Mouse (Mus musculus) adrenal gland, postnatal 14 days (tissue): ENCODE data around the gene C1qtnf5. TPM values are rescaled to one million over a fixed set of nuclear protein-coding genes. Genes with fewer than 3 reads are reported as not detected.

Experiments
- DNase-seq: peaks from one replicate; pipeline ENCODE4 v3.0.0; 2021; ENCODE audit warnings: mixed read lengths
- total RNA-seq: library from RNA; stranded (reverse); gene quantifications from 2 replicates; pipeline ENCODE4 v1.2.3, GENCODE M21; 2021

C1qtnf5 gene
- total RNA-seq, 1 experiment from 2014 or later: 14.9 TPM

DNA sequence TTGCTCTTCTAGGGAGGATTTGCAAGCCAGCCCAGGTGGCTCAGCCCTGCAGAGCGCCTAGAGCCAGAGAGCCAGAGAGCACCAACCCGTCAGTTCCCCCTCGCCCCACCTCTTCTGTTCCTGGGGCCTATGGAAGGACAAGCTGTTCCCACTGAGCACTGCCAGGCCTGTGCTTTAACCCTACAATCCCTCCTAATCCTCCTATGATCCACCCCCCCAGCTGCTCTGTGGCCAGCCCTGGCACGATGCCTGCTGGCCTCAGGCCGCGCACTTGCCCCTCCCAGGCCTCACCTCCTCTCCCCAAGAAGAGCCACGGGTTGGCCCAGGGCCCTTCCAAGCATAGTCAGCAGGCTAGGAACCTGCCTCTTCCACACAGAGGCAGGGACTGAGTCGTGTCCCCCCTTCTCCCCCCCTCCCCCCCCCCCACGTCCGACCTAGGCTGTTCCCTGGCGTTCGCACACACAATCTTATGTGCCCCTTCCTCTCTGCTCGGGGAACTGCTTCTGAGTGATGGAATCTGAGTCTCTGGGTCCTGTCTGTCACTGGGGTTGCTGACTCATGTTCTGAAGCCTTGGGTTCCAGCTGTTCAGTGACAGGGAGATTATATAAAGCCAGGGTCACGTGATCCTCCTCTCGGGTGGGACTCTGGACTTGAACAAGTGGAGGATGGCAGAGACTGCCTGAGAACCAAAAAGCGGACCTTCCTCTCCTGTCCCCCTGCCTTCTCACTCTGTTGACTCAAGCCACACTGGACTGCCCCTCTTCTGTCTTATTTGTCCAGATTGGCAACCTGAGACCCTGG lies 27.9 kb upstream of the C1qtnf5 start:
- peak; percentile 92 for DNase-seq

DNA sequence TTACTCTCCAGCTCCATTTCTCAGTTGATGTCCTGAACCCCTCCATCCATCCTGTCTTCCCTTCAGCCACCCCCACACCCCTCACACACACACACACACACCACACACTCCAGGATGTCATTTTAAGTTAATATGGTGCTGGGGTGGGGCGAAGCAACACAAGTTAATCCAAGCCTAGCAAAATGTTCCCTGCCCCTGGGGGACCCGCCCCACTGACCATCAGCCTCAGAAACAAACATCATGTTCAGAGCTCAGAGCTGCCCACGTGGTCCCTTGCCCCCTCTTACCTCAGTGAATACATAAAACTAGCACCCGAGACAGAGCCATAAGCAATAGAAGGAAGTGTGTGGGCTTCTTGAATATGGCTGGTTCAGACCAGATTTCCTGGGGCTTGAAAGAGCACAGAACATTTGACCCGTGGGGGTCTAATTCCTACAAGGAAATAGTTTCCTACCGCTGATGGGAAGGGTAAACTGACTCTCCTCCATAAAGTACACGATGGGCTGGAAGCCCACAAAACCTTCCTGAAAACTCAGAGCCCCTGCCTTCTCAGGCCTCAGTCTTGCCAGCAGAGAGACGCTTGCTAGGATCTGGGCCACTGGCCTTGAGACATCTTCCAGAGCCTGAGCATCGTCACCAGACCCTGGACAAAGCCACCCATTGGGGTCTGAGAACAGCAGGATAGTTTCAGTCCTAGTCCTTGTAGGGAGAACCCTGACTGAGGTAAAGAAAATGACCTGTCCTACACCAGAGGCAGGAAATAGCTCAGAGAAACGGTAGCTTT lies 26.9 kb upstream of the C1qtnf5 start:
- DNase-seq: no peak

DNA sequence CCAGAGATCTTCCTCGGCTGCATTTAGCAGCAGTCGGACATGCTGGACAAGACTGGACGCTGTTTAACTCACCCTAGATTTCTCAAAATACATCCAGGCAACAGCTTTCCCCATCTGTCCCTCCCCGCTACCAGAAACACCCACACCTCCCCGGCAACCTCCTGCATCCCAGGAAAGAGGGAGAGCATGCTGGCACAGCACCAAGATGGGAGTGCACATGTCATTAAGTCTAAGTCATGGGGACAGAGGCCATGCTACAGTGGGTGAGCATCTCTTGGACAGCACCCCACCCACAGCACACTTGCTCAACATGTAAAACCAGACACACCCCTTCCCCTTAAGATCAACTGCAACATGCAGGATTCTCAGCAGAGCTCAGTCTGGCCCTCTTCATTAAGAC lies 26.1 kb upstream of the C1qtnf5 start:
- DNase-seq: no peak

DNA sequence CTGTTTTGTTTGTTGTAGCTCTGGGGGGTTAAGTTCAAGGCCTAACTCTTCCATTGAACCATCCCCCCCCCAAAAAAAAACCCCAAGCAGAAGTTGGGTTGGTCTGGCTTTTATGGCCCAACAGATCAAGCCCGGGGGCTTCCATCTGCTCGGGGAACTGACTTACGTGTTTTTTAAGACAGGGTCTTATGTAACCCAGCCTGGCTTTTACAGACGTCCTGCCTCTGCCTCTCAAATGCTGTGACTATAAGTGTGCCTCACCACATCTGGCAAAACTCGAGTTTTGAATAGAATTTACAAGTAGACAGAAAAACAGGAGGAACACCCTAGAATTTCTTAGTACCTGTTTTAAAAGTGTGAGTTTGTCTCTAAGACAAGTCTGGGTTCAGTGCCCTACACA lies 25.5 kb upstream of the C1qtnf5 start:
- no peak for DNase-seq

DNA sequence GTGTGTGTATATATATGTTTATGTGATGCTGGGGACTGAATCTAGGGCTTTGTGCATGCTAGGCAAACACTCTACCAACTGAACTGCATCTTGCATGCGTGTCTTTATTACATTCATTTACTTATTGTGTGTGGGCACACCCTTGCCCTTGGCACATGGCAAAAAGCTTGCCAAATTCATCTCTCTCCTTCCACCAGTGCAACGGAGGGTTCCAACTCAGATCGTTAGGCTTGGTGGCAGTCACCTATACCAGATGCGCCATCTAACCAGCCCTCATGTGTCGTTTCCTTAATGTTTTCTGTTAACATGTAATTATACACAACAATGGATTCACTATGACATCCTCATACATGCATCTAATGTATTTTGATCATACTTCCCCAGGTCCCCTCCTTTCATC lies 24.8 kb upstream of the C1qtnf5 start:
- no peak for DNase-seq

DNA sequence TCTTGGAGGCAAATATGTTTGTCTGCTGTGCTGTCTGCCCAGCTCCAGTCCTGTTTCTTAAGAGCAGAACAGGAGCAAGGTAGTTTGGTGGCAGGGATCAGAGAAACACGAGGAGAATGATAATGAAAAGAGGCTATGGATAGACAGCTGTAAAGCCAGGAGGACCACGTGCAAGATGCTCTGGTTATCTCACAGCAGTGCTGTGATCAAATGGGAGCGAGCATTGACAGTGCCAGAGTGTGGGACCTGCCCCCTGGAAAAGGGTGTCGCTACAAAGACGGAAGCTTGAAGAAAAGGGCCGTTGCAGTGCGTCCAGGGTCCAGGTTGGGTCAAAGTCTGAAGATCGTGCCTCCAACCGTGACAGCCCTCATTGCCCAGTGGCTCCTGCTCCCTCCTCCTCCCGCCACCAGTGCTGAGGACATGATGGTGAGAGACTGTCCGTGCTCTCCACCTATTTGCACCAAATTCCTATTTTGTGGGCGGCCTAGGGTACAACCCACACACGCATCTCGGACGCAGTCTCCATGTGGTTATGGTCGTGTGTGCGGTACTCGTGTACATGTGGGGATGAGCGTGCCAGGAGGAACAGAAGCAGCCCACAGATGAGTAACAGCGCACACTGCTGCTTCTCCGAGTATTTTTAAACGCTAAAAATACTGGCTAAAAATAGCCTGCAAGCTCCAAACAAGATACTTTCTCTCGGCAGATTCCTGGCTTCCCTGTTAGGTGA lies 23.5 kb upstream of the C1qtnf5 start:
- no peak for DNase-seq

DNA sequence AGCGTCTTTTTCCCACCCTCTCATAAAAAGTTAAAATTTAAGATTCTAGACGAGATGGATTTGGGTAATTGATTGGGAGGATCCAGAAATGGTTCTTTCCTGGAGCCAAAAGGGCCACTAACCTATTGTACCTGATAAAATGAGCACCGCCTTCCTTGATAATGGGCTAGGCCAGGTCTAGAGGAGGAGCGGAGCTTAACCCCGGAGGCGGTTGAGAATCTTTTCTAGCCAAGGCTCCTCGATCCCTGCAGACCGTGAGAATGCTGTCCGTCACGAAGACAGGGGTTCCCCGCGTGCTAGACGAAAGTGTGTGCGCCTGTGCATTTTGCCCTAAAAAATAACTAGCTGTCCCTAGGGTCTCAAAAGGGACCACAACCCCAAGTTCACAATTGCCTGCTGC lies 22.8 kb upstream of the C1qtnf5 start:
- no peak for DNase-seq

DNA sequence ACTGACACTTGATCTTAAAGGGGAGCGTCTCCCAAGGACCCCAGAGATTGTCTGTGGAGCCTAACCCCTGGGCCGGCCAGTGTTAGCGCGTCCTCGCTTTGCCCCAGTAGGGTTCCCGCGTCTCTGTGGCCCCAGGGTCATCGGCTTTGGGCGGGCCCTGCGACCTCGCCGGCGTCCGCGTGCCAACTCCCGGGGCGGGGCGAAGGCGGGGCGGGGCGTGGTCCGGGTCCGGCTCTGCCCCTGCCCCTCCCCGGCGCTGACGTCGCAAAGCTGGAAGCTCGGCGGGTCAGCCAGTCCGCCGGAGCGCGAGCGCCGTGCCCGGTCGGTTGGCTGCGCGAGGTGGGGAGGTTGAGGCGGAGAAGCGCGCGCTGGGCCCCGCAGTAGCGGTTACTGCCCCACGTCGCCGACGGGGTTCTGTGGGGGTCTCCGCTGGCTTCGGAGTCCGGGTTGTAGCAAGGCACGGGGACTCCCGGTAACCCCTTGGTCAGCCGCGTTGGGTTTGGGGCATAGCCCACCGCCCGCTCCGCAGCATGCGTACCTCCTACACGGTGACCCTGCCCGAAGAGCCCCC lies 22.3 kb upstream of the C1qtnf5 start:
- peak; percentile 99 for DNase-seq

DNA sequence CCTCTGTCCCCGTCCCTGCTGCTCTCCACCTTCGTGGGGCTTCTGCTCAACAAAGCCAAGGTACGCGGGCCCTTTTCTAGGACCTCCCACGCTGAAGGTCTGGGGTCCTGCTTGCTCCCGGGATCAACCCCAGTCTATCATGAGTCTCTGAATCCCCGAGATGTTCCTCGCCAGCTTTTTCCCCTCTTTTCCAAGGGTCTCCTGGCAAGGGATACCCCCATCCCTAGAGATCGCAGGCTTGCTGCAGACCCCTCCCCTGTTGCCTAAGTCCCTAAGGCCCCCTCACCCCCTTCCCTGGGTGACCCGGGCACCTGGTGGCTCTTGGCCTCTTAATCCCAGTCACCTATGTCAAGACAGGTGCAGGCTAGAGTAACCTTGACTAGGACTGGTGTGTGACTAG lies 21.8 kb upstream of the C1qtnf5 start:
- no peak for DNase-seq

DNA sequence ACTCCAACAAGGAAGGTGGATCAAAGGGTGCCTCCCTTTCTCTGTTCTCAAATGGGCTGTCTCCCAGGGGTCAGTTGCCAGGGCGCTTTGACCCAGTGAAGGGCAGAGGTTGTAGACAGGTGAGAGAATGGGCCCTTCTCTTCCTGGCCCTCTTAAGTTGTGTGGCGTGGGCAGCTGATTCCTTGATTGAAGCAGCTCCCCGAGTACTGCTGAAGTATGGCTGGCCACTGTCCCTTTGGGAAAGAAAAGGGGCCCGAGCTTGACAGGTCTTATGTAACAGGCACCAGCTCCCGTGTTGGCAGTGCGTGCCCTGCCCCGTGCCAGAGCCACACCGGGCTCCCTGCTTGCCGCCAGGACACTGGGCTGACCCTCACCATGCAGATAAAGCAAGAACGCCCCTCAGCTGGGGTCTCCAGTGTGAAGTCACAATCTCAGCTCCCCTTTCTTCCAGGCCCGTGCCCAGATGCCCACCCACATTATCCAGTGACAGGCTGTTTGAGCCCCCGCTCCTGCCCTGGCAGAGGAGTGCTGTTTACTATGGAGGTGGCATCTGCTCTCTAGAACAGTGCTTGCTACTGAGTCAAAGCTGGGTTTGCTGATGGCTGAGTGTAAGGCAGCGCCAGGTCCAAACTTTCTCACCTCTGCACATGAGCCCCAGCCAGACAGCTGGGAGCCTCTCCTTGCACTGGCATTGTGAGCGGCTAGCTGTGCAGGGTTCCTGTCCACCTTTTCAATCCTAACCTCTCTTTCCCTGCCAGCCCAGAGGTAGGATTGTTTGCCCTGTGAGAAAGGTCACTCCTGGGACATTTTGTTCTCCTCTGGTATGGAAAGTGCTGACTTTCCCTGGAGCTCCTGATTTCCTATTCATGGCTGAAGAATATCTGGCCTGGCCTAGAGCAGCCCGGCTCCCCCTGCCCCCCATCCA lies 21.0 kb upstream of the C1qtnf5 start:
- DNase-seq: peak; percentile 77

DNA sequence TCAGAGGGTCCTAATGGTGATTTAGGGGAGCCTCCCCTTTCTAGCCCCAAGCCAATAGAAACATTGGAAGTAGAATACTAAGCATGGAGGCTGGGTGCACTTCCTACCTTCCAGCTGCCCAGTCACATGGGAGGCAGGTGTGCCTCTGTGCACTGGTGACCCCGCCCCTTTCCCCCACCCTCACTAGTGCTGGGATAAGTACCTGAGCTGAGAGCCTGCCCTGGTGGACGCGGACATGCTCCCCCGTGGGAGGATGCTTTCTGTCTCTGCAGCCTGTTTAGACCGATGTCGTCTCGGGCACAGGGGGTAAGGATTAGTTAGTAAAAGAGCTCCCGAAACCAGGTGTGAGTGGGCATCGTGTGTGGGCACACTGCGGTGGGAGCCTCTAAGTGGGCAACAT lies 20.1 kb upstream of the C1qtnf5 start:
- no peak for DNase-seq

DNA sequence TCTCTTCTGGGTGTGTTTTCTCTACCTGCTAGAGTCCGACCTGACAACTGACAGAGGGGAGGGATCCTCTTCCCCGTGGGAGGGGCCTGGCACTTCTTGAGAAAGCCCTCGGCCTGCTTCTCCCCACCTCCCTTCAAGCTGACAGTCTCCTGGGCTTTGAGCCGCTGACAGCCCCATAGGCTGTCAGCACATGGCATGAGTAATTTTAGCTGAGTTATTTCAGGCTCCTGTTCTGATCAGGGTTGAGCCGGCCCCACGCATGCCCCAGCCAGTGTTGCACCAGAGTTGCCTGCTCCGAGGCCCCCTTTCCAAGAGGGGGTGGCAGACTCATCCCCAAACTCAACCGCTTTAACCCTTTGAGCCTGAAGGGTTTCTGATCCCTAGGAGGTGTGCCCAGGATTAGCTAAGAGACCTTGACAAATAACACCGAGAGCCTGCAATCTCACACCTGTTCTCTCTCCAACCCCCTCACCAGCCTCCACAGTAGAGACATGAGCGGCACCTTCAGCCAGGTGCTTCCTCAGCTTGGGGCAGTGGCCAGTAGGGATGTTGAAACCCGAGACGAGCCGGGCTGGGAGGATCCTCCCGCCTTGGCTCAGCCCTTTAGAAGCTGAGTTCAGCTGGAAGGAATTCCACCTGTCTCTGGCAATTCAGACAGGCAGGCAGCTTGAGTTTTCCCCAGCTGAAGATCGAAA lies 19.1 kb upstream of the C1qtnf5 start:
- peak; percentile 60 for DNase-seq

DNA sequence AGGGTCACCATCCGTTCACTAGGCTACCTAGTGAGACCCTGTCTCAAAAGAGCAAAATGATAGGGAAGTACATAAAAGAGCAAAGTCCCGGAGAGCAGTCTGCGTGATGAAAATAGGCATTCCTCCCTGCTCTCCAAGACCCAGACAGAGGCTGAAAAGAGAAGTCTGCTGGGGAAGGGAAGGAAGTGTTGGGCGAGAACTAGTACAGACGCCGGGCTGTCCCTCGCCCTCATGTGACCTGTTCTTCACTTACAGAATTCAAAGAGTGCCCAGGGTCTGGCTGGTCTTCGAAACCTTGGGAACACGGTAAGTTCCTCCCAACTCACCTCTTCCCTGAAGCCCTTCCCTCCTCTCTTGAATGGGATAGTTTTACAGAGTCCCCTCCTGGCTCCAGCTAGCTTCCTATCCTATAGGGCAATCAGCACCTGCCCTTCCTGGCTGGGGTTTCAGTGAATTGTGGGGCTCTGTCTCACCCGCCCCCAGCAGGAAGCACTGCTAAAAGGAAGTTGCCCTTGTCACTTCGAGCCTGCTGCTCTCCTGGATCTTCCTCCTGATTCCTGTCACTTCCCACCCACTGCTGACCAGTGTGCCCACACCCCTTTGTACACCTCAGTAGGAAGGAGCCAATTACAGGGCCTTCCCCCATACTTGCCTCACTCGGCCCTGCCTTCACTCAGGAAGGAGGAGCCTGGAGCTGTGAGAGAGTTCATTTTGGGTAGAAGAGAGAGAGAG lies 18.0 kb upstream of the C1qtnf5 start:
- no peak for DNase-seq

DNA sequence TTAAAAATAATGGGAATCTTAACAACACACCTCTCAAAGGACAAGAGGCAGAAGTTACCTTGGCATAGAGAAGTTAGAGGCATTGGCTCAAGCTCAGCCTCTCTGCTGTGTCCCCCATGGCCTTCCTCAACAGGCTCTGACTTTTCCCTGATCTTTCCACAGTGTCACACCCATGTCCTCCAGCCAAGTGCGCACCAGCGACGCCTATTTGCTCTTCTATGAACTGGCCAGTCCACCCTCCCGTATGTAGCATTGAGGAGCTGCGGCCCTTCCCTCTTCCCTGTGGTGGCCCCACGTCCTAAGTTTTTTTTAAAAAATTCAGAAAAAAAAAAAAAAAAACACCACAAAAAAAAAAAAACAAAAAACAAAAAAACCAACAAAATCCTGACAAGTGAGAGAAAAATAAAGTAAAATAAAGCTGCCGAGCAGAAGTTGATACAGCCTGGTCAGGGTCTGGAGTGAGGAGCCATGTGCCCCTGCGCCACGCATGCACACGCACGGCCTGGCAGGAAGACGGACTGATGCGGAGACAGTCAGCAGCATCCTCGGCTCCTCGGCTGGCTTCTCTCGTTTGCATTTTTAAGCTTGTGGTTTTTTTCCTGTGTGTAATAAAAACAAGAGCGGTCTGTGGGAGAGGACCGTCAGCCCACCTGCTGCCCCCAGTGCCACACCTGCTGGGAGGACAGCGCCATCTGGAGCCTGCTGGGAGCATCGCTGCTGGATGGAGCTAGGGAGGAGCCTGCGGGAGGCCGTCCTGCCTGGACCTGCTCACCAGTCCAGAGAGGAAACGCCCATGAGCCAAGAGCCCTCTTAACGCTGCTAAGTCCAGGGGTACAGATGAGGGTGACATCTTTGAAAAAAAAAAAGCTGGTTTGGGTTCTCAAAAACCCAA lies 13.2 kb upstream of the C1qtnf5 start:
- peak; percentile 89 for DNase-seq

DNA sequence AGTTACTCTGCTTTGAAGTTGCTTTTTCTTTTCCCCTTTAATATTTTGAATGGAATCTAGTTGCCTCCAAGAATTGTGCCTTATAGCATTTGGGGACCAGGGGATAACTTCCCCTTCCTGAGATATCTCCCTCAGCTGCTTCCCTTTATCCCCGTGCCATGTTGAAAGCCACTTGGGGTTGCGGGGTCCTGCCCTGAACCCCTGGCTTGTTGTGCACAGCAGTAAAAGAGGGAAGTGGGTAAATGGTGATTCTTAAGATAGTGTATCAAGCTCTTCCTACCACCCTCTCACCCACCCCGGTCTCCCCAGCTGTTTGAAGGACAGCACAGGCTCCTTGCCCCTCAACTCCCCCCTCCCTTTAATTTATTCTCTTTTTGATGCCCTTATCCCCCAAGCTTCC lies 12.3 kb upstream of the C1qtnf5 start:
- no peak for DNase-seq

DNA sequence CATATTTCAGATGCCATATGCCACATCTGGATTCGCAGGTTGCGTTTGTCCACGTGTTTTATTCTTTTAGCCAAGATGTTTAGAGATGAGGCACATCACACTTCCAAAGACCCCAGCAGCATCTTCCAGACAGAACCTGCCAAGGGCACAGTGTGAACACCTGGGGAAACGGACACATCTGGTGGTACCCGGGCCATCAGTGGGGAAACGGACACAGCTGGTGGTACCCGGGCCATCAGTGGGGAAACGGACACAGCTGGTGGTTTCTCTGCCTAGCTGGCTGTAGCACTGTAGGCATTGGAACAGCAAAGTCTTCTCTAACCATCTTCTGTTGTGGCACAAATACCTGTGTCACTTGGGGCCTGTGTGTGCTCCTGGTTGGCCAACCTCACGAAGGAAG lies 11.3 kb upstream of the C1qtnf5 start:
- DNase-seq: no peak

DNA sequence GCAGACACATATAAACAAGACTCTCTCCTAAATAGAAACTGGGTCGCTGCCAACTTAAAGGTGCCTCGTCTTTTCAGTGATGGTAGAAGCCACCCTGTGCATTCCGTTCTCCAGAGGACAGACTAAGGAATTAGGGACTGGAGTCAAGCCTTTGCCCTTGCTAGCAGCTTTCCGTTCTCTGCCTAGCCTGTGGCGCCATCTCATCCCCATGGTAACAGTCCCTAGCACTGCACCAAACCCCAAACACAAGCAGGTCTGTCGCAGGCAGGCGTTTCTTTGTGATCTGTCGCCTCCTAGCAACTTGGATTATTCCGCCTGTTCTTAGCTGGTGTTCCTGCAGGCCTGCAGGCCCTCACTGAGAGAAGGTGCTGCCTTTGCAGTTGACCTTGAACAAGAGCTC lies 10.5 kb upstream of the C1qtnf5 start:
- DNase-seq: peak; percentile 59

DNA sequence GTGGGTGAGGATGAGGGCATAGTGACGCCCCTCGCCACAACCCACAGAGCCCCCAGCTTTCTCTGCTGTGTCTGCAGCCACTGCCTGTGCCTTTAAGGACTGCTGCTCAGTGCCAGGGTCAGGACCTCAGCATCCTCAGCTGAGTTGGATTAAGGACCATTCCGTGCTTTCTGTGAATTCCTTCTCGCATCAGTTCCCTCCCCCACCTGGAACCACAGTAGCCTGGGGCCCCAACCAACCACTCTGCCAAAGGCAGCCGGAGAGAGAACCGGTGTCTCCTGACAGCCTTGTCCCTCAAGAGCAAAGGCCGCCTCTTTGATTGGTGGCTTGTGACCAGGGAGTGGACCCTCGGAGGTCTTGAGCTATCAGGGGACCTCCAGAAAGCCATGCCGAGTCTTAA lies 5.6 kb upstream of the C1qtnf5 start, which contains the start of gene Mfrp:
Gene Mfrp, plus strand, starts transcription at position 240 of the 400 bp plus-strand sequence.
- DNase-seq: no peak

DNA sequence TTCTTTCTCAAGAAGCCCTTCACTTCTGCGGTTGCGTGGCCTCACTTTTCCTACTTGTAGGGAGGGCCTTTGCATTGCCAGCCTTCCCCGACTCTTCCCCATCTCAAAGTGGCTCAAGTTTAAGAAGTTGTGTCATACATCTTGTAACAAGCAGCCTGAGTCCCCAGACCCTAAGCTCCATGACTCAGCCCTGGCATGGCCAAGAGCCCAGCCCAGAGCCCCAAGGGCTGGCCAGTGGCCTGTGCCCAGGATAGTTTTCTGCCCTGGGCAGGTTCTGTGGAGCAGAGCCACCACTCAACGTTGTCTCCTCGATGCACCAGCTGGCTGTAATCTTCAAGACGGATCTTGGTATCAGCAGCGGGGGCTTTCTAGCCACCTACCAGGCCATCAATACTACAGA lies 2.2 kb upstream of the C1qtnf5 start:
- peak; percentile 72 for DNase-seq
